Mouse (Mus musculus): ENCODE data around the gene Nr1i2.

GRCm38 (mm10) chr16:38326778-38327397 lies 32.3 kb upstream of the Nr1i2 start:
- TF ChIP-seq CTCF (IDR thresholded peaks at IDR 0.05; ENCODE audit: control insufficient read depth, insufficient read depth, low read length) (no peak), POLR2A (IDR thresholded peaks at IDR 0.05; ENCODE audit: borderline replicate concordance, control insufficient read depth, low read depth, low read length) (no peak)

All from bone marrow, adult 2 months (tissue).